Mouse (Mus musculus): ENCODE results near the gene 0610010K14Rik.

The 0610010K14Rik gene

GRCm38 (mm10) chr11:70237457-70238167 is at the start of gene 0610010K14Rik:
Gene 0610010K14Rik (minus strand): TSS chr11:70237914.
- peak; percentile 98 for DNase-seq (ENCODE audit: low spot score in 2 of 2)

GRCm38 (mm10) chr11:70285686-70286085 is 48.0 kb upstream of the 0610010K14Rik start:
- DNase-seq (ENCODE audit: low spot score in 2 of 2): no peak

GRCm38 (mm10) chr11:70284757-70285156 is 47.0 kb upstream of the 0610010K14Rik start:
- no peak for DNase-seq (ENCODE audit: low spot score in 2 of 2)

- DNase-seq (ENCODE audit: low spot score in 2 of 2): no peak
Measured at GRCm38 (mm10) chr11:70283666-70284065, 46.0 kb upstream of the 0610010K14Rik start.

GRCm38 (mm10) chr11:70280441-70280840 is 42.7 kb upstream of the 0610010K14Rik start:
- peak in 1 of 2 experiments; percentile 16 for DNase-seq (ENCODE audit: low spot score in 2 of 2)

- DNase-seq (ENCODE audit: low spot score in 2 of 2): no peak
Measured at GRCm38 (mm10) chr11:70278961-70279360, 41.2 kb upstream of the 0610010K14Rik start.

GRCm38 (mm10) chr11:70271641-70272040 is 33.9 kb upstream of the 0610010K14Rik start:
- no peak for DNase-seq (ENCODE audit: low spot score in 2 of 2)

GRCm38 (mm10) chr11:70266405-70266804 is 28.7 kb upstream of the 0610010K14Rik start:
- DNase-seq (ENCODE audit: low spot score in 2 of 2): no peak

- DNase-seq (ENCODE audit: low spot score in 2 of 2): no peak
Measured at GRCm38 (mm10) chr11:70265819-70266218, 28.1 kb upstream of the 0610010K14Rik start.

- no peak for DNase-seq (ENCODE audit: low spot score in 2 of 2)
Measured at GRCm38 (mm10) chr11:70265252-70265651, 27.5 kb upstream of the 0610010K14Rik start.

GRCm38 (mm10) chr11:70259035-70259434 is 21.3 kb upstream of the 0610010K14Rik start:
- no peak for DNase-seq (ENCODE audit: low spot score in 2 of 2)

GRCm38 (mm10) chr11:70254931-70255531 is 17.3 kb upstream of the 0610010K14Rik start, which contains the start of gene Alox12:
Gene Alox12 (minus strand): TSS chr11:70255353.
- DNase-seq (ENCODE audit: low spot score in 2 of 2): peak; percentile 71 to 77

GRCm38 (mm10) chr11:70254337-70254736 is 16.6 kb upstream of the 0610010K14Rik start:
- no peak for DNase-seq (ENCODE audit: low spot score in 2 of 2)

- DNase-seq (ENCODE audit: low spot score in 2 of 2): no peak
Measured at GRCm38 (mm10) chr11:70251853-70252252, 14.1 kb upstream of the 0610010K14Rik start.

GRCm38 (mm10) chr11:70250150-70250549 is 12.4 kb upstream of the 0610010K14Rik start:
- no peak for DNase-seq (ENCODE audit: low spot score in 2 of 2)

- DNase-seq (ENCODE audit: low spot score in 2 of 2): peak; percentile 60 to 67
Measured at GRCm38 (mm10) chr11:70247136-70247845, 9.6 kb upstream of the 0610010K14Rik start.

- DNase-seq (ENCODE audit: low spot score in 2 of 2): no peak
Measured at GRCm38 (mm10) chr11:70242591-70242990, 4.9 kb upstream of the 0610010K14Rik start.

- DNase-seq (ENCODE audit: low spot score in 2 of 2): peak; percentile 76 to 78
Measured at GRCm38 (mm10) chr11:70239541-70240279, 2.0 kb upstream of the 0610010K14Rik start, which contains the start of the genes Gm21988 and Rnasek. Gene Gm21988 (minus strand): TSS chr11:70239830. Gene Rnasek (minus strand): TSS chr11:70239842.

- no peak for DNase-seq (ENCODE audit: low spot score in 2 of 2)
Measured at GRCm38 (mm10) chr11:70238591-70239440, 1.1 kb upstream of the 0610010K14Rik start.

- no peak for DNase-seq (ENCODE audit: low spot score in 2 of 2)
Measured at GRCm38 (mm10) chr11:70236717-70237116, 997 bp downstream of the 0610010K14Rik start.
